Mouse (Mus musculus) bone marrow macrophage, adult 2 months (primary cell): ENCODE data around the gene Hrk. TPM values are rescaled to one million over a fixed set of nuclear protein-coding genes. Genes with fewer than 3 reads are reported as not detected.
A peak's percentile ranks its signal among the peaks of the same experiment; 100 is the strongest.

Experiments
- H3K27ac ChIP-seq: 2 replicates; pipeline ENCODE4 v1.5.1; 2012; ENCODE audit warnings: low read depth, low read length; ENCODE audit not compliant: insufficient read depth
- H3K4me1 ChIP-seq: 2 replicates; pipeline ENCODE4 v1.6.1; 2012; ENCODE audit warnings: low read length; ENCODE audit not compliant: control insufficient read depth, insufficient read depth
- H3K4me3 ChIP-seq: 2 replicates; pipeline ENCODE4 v1.5.1; 2012; ENCODE audit warnings: mild to moderate bottlenecking, low read length, moderate library complexity; ENCODE audit not compliant: insufficient read depth
- CTCF ChIP-seq: IDR thresholded peaks from 2 replicates; pipeline ENCODE4 v1.5.1; 2012; ENCODE audit warnings: low read depth, mild to moderate bottlenecking, low read length, moderate library complexity
- POLR2A ChIP-seq: IDR thresholded peaks from 2 replicates; pipeline ENCODE4 v1.6.1; 2012; ENCODE audit warnings: mild to moderate bottlenecking, low read depth, low read length, borderline replicate concordance
- polyA plus RNA-seq: library from polyadenylated mRNA; stranded (reverse); fragments of >200 nt; gene quantifications from 2 replicates; pipeline ENCODE4 v1.2.4, GENCODE M21; 2012; ENCODE audit not compliant: missing spikeins, insufficient read depth, insufficient read length

Gene Hrk
- polyA plus RNA-seq, 1 experiment: not detected

- peak overlapping the region; percentile 89 for H3K4me3 ChIP-seq
- no peak overlapping the region for H3K27ac ChIP-seq
- H3K4me1 ChIP-seq: peaks cover 20% of the 10 kb centered on the region
- no peak for TF ChIP-seq CTCF
- no peak for TF ChIP-seq POLR2A
These were observed 8.9 kb upstream of the Hrk start for GRCm38 (mm10) chr5:118155565-118155947.

- no peak overlapping the region for H3K4me3 ChIP-seq
- H3K4me1 ChIP-seq: peaks cover 20% of the 10 kb centered on the region
- H3K27ac ChIP-seq: peak overlapping the region; percentile 19
- TF ChIP-seq CTCF (no peak), POLR2A (no peak)
These were observed 7.5 kb upstream of the Hrk start for GRCm38 (mm10) chr5:118156976-118157375.

GRCm38 (mm10) chr5:118160691-118161090, 3.8 kb upstream of the Hrk start:
- no peak overlapping the region for H3K4me3 ChIP-seq
- TF ChIP-seq POLR2A: no peak
- TF ChIP-seq CTCF: no peak
- peaks cover 15% of the 10 kb centered on the region for H3K4me1 ChIP-seq
- H3K27ac ChIP-seq: no peak overlapping the region

GRCm38 (mm10) chr5:118165462-118165861, 1.0 kb downstream of the Hrk start:
- no peaks in the 10 kb centered on the region for H3K4me1 ChIP-seq
- H3K4me3 ChIP-seq: no peak overlapping the region
- no peak for TF ChIP-seq POLR2A
- TF ChIP-seq CTCF: no peak
- no peak overlapping the region for H3K27ac ChIP-seq

- H3K27ac ChIP-seq: no peak overlapping the region
- no peaks in the 10 kb centered on the region for H3K4me1 ChIP-seq
- TF ChIP-seq CTCF (no peak), POLR2A (no peak)
- no peak overlapping the region for H3K4me3 ChIP-seq
These were observed 3.1 kb downstream of the Hrk start for GRCm38 (mm10) chr5:118167561-118167995.

GRCm38 (mm10) chr5:118169222-118170221, 5.1 kb downstream of the Hrk start:
- H3K4me3 ChIP-seq: peak overlapping the region; percentile 57
- H3K4me1 ChIP-seq: no peaks in the 10 kb centered on the region
- TF ChIP-seq POLR2A (no peak), CTCF (no peak)
- H3K27ac ChIP-seq: no peak overlapping the region

- H3K4me1 ChIP-seq: no peaks in the 10 kb centered on the region
- no peak overlapping the region for H3K4me3 ChIP-seq
- TF ChIP-seq CTCF: peak; percentile 25; the same call in 1 of the 2 replicates
- no peak for TF ChIP-seq POLR2A
These were observed 6.6 kb downstream of the Hrk start for GRCm38 (mm10) chr5:118170888-118171529.

GRCm38 (mm10) chr5:118171665-118172064, 7.2 kb downstream of the Hrk start:
- Histone ChIP-seq H3K4me3 (peak overlapping the region; percentile 57), H3K27ac (no peak overlapping the region), H3K4me1 (no peaks in the 10 kb centered on the region)
- TF ChIP-seq POLR2A (no peak), CTCF (no peak)

More at GRCm38 (mm10) chr5:118170888-118171529, 6.6 kb downstream of the Hrk start:
- no peak overlapping the region for H3K27ac ChIP-seq

- TF ChIP-seq CTCF: no peak
- TF ChIP-seq POLR2A: no peak
- H3K27ac ChIP-seq: no peak overlapping the region
- no peaks in the 10 kb centered on the region for H3K4me1 ChIP-seq
- peak overlapping the region; percentile 57 for H3K4me3 ChIP-seq
These were observed 7.8 kb downstream of the Hrk start for GRCm38 (mm10) chr5:118172078-118172723.
